Mouse (Mus musculus): ENCODE results near the gene Tns1. TPM values are rescaled to one million over a fixed set of nuclear protein-coding genes. Genes with fewer than 3 reads are reported as not detected.
"Not testable (repeated sequence)": the region's sequence is repeated elsewhere in the genome, so short reads cannot be mapped to it uniquely, and the experiment has no call there.

Gene Tns1
- polyA plus RNA-seq (2012; rRNA removed) = 22.4 and 25.7 TPM in 2 replicates

DNA sequence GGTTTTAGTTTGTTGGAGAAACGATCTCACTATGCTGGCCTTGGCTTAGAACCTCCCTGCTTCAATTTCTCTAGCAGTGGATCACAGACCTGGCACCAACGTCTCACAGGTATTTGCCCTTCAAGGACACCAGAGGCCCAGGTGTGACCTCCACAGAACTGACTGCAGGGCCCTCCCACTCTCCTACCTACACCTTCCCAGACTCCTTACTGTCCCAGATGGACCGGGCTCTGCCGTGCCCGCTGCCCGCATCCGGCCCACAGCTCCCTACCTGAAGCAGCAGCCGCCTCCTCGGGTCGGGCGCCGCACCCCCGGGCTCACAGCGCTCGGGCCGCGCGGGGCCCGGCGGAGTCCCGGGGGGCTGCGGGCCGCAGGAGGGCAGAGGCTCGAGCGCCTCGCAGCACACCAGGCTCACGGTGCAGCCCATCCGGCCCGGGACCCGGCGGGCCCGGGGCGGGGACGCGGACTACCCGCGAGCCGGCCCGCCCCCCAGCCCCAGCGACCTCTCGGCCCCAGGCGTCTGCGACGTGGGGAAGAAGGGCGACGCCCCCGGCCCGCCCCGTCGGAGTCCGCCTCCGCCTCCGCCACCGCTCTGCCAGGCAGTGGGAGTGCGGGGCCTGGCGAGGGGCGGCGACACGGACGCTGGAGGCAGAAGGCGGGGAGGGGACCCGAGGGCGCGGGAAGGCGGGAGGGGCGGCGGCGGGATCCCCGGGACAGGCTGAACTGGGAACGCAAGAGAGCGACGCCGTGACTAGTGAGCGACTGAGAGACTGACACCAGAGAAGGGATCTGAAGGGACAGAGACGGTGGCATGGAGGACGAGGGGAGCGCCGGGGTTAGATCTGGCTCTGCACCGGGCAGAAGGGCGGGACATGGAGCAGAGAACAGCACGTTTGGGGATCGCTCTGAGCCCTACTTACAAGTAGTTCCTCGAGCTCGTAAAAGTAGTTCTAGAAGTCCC lies at the start of gene Tns1:
Gene Tns1, minus strand, starts transcription at position 429 of the 961 bp plus-strand sequence.
- DNase-seq (ENCODE audit: extremely low spot score in 1 of 2, low spot score in 1 of 2) = no peak

DNA sequence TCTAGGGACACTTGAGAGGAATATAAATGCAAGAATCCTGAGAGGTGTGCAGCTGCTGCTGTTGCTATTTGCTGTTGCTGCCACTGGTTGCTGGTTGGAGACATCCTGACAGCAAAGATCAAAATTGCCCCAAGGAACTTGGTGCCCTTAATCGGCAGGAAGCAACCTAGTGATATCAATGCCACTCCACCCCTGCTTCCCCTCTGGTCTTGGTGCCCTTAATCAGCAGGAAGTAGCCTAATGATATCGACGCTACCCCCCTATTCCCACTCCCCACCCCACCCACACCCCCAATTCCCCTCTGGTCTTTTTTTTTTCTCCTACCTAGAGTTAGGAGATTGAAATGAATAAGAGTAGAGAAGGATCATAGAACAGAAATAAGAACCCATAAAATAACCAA lies 48.5 kb upstream of the Tns1 start:
- DNase-seq (ENCODE audit: extremely low spot score in 1 of 2, low spot score in 1 of 2) = no peak

DNA sequence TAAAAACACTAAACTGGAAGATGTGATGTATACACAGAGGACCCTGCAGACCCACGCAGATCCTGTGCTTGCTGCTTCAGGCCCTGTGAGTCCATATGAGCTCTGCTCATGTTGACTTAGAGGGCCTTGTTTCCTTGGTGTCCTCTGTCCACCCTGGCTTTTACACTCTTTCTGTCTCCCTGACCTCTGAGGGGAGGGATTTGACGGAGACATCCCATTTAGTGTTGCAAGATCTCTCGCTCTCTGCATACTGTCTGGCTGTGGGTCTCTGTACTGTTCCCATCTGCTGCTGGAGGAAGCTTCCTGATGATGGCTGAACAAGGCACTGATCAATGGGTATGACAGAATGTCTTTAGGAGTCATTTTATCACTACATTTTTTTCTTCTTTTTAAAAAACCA lies 45.5 kb upstream of the Tns1 start:
- DNase-seq (ENCODE audit: extremely low spot score in 1 of 2, low spot score in 1 of 2) = no peak

DNA sequence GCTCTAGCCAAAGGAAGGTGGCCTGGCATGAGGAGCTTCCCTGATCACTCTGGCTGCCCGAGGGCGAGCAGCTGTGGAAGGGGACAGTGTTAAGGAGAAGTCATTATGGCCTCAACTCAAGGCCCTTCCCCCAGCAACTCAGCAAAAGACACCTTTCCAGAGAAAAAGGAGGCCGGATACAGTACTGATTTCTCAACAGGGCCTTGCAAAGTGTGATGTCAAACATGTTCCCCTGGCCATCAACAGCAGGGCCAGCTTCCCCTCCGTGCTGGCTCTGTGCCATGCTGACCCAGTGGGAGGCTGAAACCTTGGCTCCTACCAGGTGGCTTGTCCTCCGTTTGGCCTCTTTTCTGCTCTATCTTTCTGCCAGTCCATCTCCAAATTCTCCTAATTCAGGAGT lies 42.9 kb upstream of the Tns1 start:
- DNase-seq (ENCODE audit: extremely low spot score in 1 of 2, low spot score in 1 of 2) = no peak

DNA sequence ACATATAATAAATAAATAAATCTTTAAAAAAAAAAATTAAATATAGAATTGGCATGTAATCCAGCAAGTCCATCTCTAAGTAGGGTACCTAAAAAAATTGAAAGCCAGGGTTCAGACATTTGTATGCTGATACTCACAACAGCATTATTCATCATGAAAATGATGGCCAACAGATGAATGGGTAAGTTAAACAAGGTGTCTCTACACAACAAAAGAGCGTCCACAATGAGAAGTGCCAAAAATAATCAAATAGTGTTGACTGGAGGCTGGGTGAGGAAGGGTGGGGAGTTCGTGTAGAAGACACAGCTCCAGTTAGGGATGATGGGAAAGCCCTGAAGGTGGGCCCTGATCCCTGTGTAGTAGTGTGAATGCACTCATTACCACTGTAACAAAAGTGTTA lies 35.8 kb upstream of the Tns1 start:
- DNase-seq (ENCODE audit: extremely low spot score in 1 of 2, low spot score in 1 of 2) = no peak

DNA sequence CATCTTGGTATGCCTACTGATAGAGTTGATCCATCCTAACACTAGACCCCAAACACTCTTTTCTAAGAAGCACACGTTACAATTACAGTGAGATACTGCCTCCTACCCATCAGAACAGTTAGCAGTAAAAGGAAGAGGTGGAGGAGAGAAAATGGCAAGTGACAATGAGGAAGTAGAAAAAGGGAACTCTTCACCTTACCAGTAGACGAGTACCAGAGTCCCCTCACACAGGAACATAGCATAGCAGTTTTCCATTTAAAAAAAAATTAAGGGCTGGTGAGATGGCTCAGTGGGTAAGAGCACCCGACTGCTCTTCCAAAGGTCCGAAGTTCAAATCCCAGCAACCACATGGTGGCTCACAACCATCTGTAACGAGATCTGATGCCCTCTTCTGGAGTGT lies 35.4 kb upstream of the Tns1 start:
- DNase-seq (ENCODE audit: extremely low spot score in 1 of 2, low spot score in 1 of 2) = not testable (repeated sequence)

DNA sequence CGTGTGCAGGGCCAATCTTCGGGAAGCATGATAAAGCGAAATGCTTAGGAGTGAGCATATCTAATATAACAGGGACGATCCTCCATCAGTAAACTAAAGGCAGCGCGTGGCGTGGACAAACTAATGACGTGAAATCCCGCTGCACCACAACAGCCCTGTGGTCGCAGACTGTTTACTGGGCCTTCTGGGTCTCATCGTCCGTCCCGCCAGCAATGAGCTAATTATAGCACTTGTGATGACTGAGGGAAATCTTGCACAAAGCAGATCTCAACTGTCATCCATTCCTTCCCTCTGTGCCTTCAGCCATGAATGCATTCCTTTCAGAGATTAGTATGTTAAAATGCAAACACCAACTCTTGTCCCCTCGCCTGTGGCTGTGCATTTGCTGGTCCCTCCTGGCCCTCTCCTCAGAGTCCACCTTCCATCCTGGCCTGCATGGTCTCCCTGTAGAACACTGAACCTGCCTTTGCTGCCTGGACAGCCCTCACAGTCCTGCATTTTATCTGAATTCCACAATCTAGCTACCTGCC lies 32.2 kb upstream of the Tns1 start:
- DNase-seq (ENCODE audit: extremely low spot score in 1 of 2, low spot score in 1 of 2) = no peak

DNA sequence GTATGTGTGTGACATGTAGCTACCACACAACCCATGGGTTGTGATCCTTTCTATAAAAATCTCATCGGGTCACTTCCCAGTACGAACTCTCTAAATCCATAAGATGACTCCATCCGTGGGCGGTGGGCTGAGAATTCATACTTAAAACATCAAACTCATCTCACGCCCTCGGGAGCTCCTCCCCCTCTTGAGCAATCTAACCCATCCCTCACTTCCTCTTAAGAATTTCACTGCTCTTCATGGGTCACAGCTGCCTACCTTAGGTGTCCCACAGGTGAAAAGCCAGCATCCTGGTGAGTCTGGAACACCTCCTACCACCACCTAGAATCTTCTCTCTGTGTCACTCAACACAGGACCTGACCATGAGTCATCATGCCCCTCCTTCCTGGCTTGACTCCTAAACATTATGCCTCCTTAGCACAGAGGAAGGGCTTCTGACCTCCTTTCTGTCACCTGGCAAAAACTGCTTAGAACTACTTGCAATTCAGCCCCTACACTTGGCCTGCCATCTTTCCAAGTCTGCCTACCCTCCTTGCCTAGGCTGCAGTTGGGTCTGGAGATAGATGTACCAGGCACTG lies 31.3 kb upstream of the Tns1 start:
- DNase-seq (ENCODE audit: extremely low spot score in 1 of 2, low spot score in 1 of 2) = no peak

DNA sequence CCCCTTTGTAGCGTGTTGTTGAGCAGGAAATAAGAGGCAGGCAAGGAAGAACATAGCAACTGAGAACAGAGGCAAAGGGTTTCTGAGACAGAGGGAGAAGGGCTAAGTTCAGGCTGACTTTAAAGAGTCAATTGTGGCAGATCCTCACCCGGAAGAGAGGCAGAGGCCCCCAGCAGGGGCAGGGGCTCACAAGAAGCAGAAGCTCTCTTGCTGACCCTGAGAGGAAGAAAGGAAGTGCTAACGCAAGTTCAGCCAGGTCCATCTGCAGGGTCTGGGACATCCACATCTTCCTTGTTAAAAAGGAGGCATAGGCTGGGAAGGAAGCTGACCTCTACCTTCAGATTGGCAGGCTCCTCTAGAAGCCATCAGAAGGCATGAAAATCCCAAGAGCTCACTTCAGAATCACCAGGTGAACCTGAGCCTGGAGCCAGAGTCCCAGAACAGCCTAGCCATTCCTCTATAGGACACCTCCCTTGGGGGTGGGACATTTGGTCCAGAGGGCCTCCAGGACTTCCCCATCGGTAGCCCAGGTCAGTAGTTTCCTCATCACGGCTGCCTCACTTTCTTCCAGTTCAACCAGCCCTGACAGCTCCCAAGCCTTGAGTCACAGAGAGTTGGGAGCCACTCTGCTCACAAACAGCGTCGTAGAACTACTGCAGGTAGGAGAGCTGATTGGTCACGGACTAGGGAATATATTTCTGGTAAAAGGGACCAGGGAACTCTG lies 29.4 kb upstream of the Tns1 start, which contains the start of gene Cxcr2:
Gene Cxcr2, plus strand, starts transcription at position 529 of the 724 bp plus-strand sequence.
- no peak for DNase-seq (ENCODE audit: extremely low spot score in 1 of 2, low spot score in 1 of 2)

DNA sequence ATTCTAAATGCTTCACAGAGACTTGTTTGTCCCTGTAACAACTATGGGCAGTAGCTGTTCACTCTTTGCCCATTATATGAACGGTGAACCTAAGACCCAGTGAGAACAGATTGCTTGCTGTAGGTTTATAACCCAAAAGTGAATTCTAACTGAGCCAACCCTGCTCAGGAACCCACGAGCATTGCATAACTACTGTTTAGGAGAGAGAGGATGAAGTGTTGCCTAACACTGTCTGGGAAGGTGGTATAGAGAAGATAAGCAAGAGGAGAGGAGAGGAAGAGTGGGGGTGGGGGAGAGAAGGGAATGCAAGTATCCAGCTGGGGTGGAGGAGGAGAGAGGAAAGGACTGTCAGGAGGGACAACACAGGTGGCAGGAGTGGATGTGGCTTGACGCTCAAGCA lies 26.8 kb upstream of the Tns1 start:
- DNase-seq (ENCODE audit: extremely low spot score in 1 of 2, low spot score in 1 of 2) = no peak

DNA sequence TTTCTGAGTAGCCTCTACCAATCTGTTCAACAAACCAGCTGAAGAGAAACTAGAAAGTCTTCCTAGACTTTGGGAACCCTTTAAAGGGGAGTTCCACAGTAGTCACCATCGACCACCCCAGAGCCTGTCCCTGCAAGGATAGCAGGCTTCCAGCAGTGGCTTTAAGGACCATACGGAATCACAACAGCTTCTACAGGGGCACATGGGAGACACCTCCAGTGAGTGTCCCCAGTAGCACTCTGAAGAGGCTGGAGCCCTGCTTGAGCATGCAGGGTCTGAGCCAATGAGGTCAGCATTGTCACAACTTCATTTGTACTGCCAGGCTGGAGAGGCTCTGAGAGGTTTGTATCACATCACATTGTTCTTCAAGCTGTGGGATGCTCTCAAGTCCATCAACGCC lies 25.9 kb upstream of the Tns1 start:
- no peak for DNase-seq (ENCODE audit: extremely low spot score in 1 of 2, low spot score in 1 of 2)

DNA sequence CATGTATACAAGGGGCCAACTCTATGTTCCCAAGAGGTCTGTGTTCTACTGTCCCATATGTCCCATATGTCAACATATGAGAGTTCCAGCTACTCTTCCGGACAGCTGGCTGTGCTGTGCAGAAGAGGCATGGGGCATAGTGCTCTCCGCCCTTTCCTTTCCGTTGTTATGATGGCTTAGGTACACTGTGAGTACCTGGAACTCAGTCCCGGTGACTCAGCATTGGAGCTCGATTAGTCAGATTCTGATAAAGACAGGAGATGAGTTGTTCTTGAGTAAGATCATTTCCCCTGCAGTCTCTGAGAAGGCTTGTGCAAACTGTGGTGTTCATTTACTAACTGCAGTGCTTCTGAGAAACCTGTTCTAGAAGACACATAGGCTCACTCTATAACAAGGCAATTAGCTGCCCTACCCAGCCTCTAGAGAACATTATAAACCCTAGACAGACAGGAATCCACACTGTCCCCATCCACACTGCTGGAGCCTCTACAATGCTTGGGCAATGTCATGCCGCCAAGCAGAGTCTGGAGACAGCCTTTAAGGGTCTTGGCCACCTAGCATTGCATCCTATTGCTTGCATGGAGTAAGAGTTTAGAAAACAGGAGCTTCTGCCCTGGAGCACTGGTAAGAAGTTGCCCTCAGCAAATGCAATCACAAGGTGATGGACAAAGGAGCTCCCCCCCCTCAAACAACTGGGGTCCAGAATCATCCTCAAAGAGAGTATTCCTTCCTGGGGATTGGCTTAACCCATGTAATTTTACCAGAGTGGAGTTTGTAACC lies 25.0 kb upstream of the Tns1 start:
- DNase-seq (ENCODE audit: extremely low spot score in 1 of 2, low spot score in 1 of 2) = no peak

DNA sequence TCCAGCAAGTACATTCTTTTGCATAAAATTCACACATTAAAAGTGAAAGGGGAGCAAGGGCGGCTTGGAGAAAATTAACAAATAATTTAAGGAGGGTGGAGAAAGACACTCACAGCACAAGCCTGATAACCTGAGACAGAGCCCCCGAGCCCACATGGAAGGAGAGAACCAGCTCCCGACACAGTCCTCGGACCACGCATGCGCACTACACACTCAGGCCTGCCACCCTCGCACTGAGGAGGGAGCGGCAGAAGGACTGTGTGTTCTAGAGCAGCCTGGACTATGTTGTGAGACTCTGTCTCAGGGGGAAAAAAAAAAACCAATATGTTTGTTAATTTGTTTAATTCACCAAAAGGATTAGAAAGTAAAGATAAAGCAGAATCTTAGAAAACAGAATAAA lies 17.5 kb upstream of the Tns1 start:
- no peak for DNase-seq (ENCODE audit: extremely low spot score in 1 of 2, low spot score in 1 of 2)

DNA sequence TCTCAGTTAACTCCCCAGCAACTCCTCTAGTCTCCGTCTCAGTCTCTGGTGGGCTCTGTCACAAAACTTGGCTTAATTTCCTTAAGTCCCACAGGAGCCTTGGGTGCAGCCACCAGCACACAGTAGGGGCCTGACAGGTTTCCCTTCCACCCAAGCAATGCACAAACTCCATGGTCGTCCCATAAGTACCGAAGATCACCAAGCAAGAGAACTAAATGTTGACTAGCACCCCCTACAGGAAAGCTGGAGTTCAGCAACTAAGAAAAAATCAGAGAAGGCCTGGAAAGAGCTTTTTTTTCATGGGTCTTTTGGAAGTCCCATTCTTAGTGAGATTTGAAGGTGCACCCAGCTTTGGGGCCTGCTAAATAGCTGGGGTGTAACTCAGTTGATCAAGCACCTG lies 15.2 kb upstream of the Tns1 start:
- no peak for DNase-seq (ENCODE audit: extremely low spot score in 1 of 2, low spot score in 1 of 2)

DNA sequence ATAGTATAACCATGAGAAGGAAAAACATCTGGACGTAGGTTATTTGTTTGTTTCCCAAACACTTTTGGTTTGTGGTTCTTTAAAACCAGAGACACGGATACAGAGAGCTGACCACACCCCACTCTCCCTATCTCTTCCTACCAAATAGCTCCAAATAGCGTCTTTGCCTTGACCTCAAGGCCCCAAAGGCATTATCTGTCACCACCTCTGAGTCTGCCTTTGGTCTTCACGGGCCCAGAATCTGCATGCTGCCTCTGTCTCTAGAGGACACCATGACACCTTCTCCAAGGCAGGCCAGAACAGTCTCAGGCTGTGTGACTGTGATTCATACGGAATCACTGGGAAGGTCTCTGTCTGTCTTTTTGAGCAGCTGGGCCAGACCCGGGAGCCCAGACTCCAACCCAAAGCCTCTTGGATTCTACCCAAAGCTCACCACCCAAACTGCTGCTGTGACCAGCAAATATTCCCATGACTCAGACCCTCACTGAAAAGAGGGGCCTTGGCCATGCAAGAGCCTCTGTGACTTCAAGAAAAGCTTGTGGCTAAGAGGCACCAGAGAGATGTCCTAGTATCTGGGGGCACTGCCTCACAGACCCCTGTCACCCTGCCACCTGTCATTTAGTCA lies 11.2 kb upstream of the Tns1 start:
- no peak for DNase-seq (ENCODE audit: extremely low spot score in 1 of 2, low spot score in 1 of 2)

DNA sequence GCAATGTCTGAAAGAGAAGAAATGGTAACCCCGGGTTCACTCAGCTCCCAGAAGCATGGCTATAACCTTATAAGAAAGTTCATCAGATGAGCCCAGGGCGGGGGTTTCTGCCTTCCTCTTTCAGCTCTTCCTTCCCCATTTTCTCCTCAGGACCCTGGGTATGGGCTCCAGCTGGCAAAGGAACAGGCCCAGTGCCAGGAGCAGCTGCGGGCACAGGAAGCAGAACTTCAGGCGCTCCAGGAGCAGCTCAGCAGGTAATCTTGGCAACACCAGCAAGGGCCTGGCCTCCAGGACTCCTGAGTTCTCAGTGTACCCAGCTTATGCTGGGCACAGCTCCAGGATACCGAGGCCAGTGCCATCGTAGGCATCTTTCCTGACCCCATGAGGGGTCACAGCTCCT lies 9.7 kb upstream of the Tns1 start:
- DNase-seq (ENCODE audit: extremely low spot score in 1 of 2, low spot score in 1 of 2) = no peak

DNA sequence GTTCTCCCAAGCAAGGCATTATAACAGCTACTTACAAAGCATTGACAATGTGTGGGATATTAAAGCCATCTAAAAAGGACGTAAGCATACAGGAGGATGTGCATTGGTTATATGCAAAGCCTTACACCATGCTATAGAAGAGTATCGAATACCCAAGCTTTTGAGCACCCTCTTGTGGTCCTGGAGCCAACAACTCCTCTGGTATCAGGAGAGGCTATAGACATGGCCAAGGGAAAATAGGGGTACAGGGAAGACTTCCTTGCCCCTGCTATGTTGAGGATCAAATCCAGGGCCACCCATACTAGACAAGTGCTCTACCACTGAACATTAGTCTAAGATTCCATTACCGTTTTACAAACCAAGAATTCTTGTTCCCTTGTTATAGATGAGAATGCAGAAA lies 7.8 kb upstream of the Tns1 start:
- no peak for DNase-seq (ENCODE audit: extremely low spot score in 1 of 2, low spot score in 1 of 2)

DNA sequence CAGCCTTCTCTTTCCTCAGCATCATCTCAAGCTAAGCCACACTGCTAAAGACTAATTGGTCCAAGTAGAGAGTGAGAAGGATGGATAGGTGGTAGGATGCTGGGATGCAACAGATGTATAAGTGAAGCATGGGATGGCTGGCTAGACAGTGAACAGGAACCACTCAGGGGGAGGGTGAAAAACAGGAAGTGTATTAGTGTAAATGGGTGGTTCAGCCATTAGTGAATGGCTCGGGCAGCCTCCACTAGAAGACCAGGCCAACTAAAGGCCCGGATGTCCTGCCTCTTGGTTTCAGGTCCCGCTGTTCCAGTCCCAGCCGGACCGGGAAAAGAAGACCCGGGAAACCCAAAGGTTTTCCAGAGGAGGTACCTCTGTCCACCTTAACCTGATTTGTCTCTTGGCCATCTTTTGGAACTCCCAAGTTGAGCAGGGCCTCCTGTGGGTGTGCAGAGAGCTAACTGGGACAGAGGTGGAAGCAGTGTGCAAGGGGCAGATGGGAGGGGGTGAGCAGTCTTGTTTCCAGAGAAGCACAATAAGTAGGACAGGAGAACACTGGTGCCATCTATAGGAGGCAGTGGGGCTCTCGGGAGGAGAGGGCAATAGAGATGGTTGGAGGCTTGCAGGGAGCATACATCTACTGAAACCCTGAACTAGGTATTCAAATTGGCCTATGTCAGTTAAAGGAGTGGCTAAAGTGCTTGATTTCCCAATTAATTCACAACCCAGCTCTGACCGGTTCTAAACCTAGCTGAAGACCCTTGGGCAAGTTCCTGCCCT lies 6.8 kb upstream of the Tns1 start:
- DNase-seq (ENCODE audit: extremely low spot score in 1 of 2, low spot score in 1 of 2) = no peak

DNA sequence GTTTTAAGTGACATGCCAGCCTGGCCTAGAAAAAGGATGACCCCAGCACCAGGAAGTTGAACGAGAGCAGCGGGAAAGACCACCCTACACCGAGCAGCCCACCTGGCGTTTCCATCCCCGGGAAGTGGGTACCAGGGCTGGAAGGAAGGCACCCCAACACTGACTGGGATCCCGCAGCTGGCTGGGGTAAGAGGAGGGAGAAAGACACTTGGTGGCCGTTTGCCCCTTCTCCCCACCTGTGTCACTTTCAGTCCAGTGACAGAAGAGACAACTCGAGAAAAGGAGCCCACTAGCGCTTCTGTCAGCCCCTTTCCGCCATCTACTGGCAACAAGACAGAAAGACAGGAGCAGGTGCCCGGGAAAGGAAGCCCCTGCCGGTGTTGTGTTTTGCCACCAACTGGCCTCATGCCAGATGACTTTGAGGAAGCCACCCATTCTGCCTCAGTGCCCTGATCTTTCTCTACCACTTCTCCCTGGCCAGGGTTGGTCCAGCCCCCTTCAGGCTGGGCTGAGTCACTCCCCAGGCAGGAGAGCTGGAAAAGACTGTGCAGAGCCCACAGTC lies 823 bp upstream of the Tns1 start, which contains the start of gene Rufy4:
Gene Rufy4, plus strand, starts transcription at position 551 of the 562 bp plus-strand sequence.
- DNase-seq (ENCODE audit: extremely low spot score in 1 of 2, low spot score in 1 of 2) = peak; percentile 33 to 79
